Mouse (Mus musculus): Measurements from ENCODE around the gene C5ar1. TPM values are rescaled to one million over a fixed set of nuclear protein-coding genes. Genes with fewer than 3 reads are reported as not detected.
"Not testable (repeated sequence)": the region's sequence is repeated elsewhere in the genome, so short reads cannot be mapped to it uniquely, and the experiment has no call there.

C5ar1 gene
- total RNA-seq (2021) (1 to 10 TPM; 7.9 to 8.1 TPM), polyA plus RNA-seq (2012; rRNA removed) (10.0 TPM in 2 replicates)
- long read RNA-seq, transcript C5ar1-202 (2 exons, 2,540 nt): major isoform, 11 of 11 reads
- long read RNA-seq, partial matches to known transcripts: 0 of 11 reads
- long read RNA-seq, other reads (novel, unspliced or antisense): 0 of 11 reads

DNA sequence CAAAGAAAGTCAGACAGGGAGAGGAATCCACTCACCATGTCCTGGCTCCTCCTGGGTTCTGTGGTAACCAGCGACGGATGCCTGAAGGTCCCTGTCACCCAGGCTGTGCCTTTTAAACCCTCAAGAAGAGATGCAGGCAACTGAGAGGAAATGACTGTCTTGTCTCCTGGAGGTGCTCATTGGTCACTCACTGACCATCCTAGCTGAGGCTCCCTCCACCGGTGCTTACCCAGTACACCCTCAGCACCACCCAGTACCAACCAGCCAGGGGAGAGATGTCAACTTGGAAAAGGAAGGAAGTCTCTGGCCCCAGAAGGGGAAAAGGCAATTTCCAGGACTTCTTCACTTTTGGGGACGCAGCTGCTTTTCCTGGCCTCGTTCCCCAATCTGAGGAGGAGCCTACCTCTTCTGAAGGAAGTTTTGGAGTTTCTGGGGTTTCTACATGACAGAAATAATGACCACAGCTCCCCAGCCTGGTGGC is at the start of gene C5ar1:
Gene C5ar1 (minus strand): TSS at position 431 of the 481 bp plus-strand sequence.
- 64% methylated on average over 5 of the region's 5 CpGs for WGBS
- peak; percentile 28 to 55 for DNase-seq
- intact Hi-C loops (cut with DNase I): no loop called here
- Histone ChIP-seq H3K27ac (no peak within 1 kb of the TSS; the same call in none of the 2 replicates), H3K27me3 (ENCODE audit: control insufficient read depth, insufficient read depth, low read length) (no peaks in the 10 kb centered on the region), H3K4me1 (ENCODE audit: control insufficient read depth, insufficient read depth, low read length) (no peaks in the 10 kb centered on the region; the same call in 1 of the 2 replicates), H3K9ac (ENCODE audit: low read depth, low read length) (no peak within 1 kb of the TSS), H3K79me2 (replicated peaks; ENCODE audit: control insufficient read depth, insufficient read depth, low read length) (no peaks in the 10 kb centered on the region), H3K4me3 (no peak within 1 kb of the TSS), H3K36me3 (ENCODE audit: control insufficient read depth, insufficient read depth, low read length) (no peaks in the 10 kb centered on the region)
- peak; percentile 51; the same call in 1 of the 2 replicates for TF ChIP-seq POLR2A (IDR thresholded peaks at IDR 0.05; ENCODE audit: insufficient read depth, low read depth, low read length)
- TF ChIP-seq CTCF (IDR thresholded peaks at IDR 0.05): no peak
- TF ChIP-seq EP300 (IDR thresholded peaks at IDR 0.05; ENCODE audit: insufficient read depth, low read depth, low read length): no peak

DNA sequence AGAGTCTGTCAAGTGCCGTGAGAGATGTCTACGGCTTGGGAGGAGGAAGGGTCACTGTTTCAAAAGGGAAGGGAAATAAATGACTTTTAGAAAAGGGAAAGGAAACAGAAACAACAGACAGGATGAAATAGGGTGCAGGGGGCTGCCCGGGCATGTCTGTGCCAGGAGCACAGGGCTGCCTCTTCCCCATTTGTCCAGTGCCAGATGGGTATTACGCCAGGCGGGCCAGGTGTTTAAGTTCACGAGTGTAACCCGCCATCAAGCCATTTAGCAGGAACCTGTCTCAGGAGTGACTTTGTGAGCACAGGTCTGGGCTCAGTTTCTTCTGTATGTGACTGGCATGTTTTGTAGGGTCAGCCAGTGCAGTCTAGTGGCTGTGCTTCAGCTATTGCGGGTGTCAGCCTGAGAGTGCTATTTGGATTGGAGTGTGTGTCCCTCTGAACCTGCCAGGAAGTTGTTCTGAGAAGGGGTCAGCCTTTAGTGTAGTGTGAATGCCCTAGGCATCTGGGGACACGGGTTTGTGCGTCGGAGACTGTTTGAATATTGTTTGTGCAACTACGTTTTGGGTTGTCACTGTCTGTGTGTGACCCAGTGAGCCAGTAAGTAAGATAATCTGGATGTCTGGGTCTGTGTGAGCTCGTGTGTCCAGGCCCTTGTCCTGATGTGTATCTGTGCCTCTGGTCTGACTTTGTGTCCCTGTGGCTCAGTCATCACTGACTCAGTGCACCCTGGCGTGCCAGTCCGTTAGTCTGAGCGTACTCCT is 49.4 kb upstream of the C5ar1 start:
- Histone ChIP-seq H3K4me3 (peak overlapping the region; percentile 75), H3K79me2 (replicated peaks; ENCODE audit: control insufficient read depth, insufficient read depth, low read length) (no peaks in the 10 kb centered on the region), H3K36me3 (ENCODE audit: control insufficient read depth, insufficient read depth, low read length) (no peaks in the 10 kb centered on the region), H3K9ac (ENCODE audit: low read depth, low read length) (peak overlapping the region; percentile 61), H3K27ac (peak overlapping the region; percentile 95), H3K4me1 (ENCODE audit: control insufficient read depth, insufficient read depth, low read length) (peaks cover 9% of the 10 kb centered on the region), H3K27me3 (ENCODE audit: control insufficient read depth, insufficient read depth, low read length) (no peaks in the 10 kb centered on the region)
- WGBS: 35% methylated on average over 16 of the region's 16 CpGs
- intact Hi-C loops (cut with DNase I): loop anchor here (1.0 kb wide), 1 partner anchor 11 kb away; no protein-coding TSS in a partner anchor
- TF ChIP-seq CTCF (IDR thresholded peaks at IDR 0.05) (no peak), EP300 (IDR thresholded peaks at IDR 0.05; ENCODE audit: insufficient read depth, low read depth, low read length) (0 out of 2 replicates have a peak, but pooled peaks have one; percentile 16)
- peak; percentile 39 to 43 for DNase-seq

DNA sequence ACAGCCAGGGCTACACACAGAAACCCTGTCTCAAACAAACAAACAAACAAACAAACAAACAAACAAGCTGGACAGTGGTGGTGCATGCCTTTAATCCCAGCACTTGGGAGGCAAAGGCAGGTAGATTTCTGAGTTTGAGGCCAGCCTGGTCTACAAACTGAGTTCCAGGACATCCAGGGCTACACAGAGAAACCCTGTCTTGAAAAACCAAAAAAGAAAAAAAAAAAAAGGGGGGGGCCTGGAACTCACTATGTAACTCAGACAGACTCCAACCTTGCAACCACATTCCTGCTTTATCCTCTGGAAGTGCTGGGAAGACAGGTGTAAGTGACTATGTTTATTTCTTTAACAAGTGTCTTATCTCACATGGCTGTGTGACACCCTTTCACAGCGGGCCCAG is 48.8 kb upstream of the C5ar1 start, which contains the start of gene Bbc3:
Gene Bbc3 (plus strand): TSS at position 301 of the 400 bp plus-strand sequence.
- H3K27me3 ChIP-seq (ENCODE audit: control insufficient read depth, insufficient read depth, low read length); intact Hi-C loops (cut with DNase I); DNase-seq; H3K36me3 ChIP-seq (ENCODE audit: control insufficient read depth, insufficient read depth, low read length); H3K79me2 ChIP-seq (replicated peaks; ENCODE audit: control insufficient read depth, insufficient read depth, low read length); H3K4me1 ChIP-seq (ENCODE audit: control insufficient read depth, insufficient read depth, low read length): not testable (repeated sequence)
- Histone ChIP-seq H3K4me3 (peak within 1 kb of the TSS; percentile 75), H3K9ac (ENCODE audit: low read depth, low read length) (peak within 1 kb of the TSS; percentile 61), H3K27ac (peak within 1 kb of the TSS; percentile 95)
- WGBS: 47% methylated on average over 1 of the region's 1 CpGs

- H3K79me2 ChIP-seq (replicated peaks; ENCODE audit: control insufficient read depth, insufficient read depth, low read length); H3K27ac ChIP-seq; H3K4me3 ChIP-seq; DNase-seq; H3K36me3 ChIP-seq (ENCODE audit: control insufficient read depth, insufficient read depth, low read length); H3K9ac ChIP-seq (ENCODE audit: low read depth, low read length); intact Hi-C loops (cut with DNase I); H3K27me3 ChIP-seq (ENCODE audit: control insufficient read depth, insufficient read depth, low read length); H3K4me1 ChIP-seq (ENCODE audit: control insufficient read depth, insufficient read depth, low read length): not testable (repeated sequence)
- 80% methylated on average over 6 of the region's 6 CpGs for WGBS
Observed at GRCm38 (mm10) chr7:16307141-16307540, 47.8 kb upstream of the C5ar1 start.

DNA sequence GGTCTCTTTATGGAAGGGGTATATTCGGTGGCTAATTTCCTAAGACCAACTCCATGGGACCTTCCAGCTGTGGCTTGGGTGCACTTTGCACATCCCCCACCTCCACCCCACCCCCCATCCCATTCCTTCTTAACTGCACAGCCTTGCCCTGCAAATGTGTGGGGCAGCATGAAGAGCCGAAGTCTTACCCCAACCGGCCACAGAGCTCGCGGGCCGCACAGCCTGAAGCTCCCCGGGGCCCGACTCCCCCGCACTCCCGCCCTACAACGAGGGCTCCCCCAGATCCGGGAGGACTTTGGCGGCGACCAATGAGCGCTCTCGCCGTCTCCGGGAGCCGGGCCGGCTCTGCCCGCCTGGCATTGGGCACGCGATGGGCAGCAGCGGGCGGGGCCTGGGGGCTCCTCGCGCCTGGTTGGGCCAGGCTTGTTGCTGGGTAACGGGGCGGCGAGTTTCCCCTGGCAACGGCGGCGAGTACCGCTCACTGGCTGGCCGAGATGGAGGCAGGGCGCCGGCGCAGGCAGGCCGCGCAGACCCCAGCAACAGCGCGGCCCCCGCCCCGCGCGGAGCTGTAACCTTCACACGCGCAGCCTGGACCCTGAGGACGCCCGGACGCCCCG is 40.2 kb upstream of the C5ar1 start:
- peak overlapping the region; percentile 51 for H3K9ac ChIP-seq (ENCODE audit: low read depth, low read length)
- under 1% methylated on average over 52 of the region's 52 CpGs for WGBS

DNA sequence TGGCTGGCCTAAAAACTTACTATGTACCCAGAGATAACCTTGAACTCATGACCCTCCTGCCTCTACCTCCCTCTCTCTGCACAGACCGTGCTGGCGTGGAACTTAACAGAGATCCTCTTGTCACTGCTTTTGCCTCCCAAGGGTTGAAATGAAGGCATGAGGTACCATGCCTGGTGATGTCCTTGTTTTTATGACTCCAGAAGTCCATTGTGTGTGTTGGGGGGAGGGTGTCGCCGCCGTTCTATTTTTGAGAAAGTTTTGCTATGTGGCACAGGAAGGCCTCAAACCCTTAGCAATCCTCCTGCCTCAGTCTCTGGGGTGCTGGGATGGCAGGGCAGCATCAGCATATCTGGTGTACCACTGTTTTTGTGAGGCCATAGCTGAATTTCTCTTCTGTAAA is 39.6 kb upstream of the C5ar1 start:
- intact Hi-C loops (cut with DNase I): loop anchor here (10.0 kb wide), 2 partner anchors 166 to 316 kb away; partner anchors contain the start of gene Arhgap35
- no peak for DNase-seq
- H3K27me3 ChIP-seq (ENCODE audit: control insufficient read depth, insufficient read depth, low read length): no peaks in the 10 kb centered on the region
- 79% methylated on average over 5 of the region's 5 CpGs for whole genome bisulfite sequencing
- H3K79me2 ChIP-seq (replicated peaks; ENCODE audit: control insufficient read depth, insufficient read depth, low read length): no peaks in the 10 kb centered on the region
- no peak overlapping the region for H3K27ac ChIP-seq
- no peak overlapping the region for H3K4me3 ChIP-seq
- TF ChIP-seq CTCF (IDR thresholded peaks at IDR 0.05): no peak
- no peak overlapping the region for H3K9ac ChIP-seq (ENCODE audit: low read depth, low read length)
- H3K4me1 ChIP-seq (ENCODE audit: control insufficient read depth, insufficient read depth, low read length): peaks cover 12% of the 10 kb centered on the region
- no peaks in the 10 kb centered on the region for H3K36me3 ChIP-seq (ENCODE audit: control insufficient read depth, insufficient read depth, low read length)

More for the DNA sequence above, 40.2 kb upstream of the C5ar1 start:
- Histone ChIP-seq H3K79me2 (replicated peaks; ENCODE audit: control insufficient read depth, insufficient read depth, low read length) (no peaks in the 10 kb centered on the region), H3K4me3 (peak overlapping the region; percentile 45), H3K36me3 (ENCODE audit: control insufficient read depth, insufficient read depth, low read length) (no peaks in the 10 kb centered on the region), H3K27ac (no peak overlapping the region), H3K4me1 (ENCODE audit: control insufficient read depth, insufficient read depth, low read length) (peaks cover 12% of the 10 kb centered on the region), H3K27me3 (ENCODE audit: control insufficient read depth, insufficient read depth, low read length) (no peaks in the 10 kb centered on the region)
- intact Hi-C loops (cut with DNase I): loop anchor here (10.0 kb wide), 2 partner anchors 165 to 315 kb away; partner anchors contain the start of gene Arhgap35
- TF ChIP-seq POLR2A (IDR thresholded peaks at IDR 0.05; ENCODE audit: insufficient read depth, low read depth, low read length) (no peak), CTCF (IDR thresholded peaks at IDR 0.05) (0 out of 2 replicates have a peak, but pooled peaks have one; percentile 1)
- peak; percentile 87 to 90 for DNase-seq
